Mouse (Mus musculus) ES-Bruce4 (cell line): ENCODE data around the gene Daam1. TPM values are rescaled to one million over a fixed set of nuclear protein-coding genes. Genes with fewer than 3 reads are reported as not detected.
"Not testable (repeated sequence)": the region's sequence is repeated elsewhere in the genome, so short reads cannot be mapped to it uniquely, and the experiment has no call there.

Experiments
- H3K27ac ChIP-seq: 2 replicates; pipeline ENCODE4 v1.5.1; 2012; ENCODE audit warnings: low read length, inconsistent platforms; ENCODE audit not compliant: insufficient read depth
- H3K27me3 ChIP-seq: 2 replicates; pipeline ENCODE4 v1.6.1; 2012; ENCODE audit warnings: mild to moderate bottlenecking, low read length, inconsistent platforms; ENCODE audit not compliant: control insufficient read depth, poor library complexity, insufficient read depth, severe bottlenecking
- H3K36me3 ChIP-seq: 2 replicates; pipeline ENCODE4 v1.6.1; 2012; ENCODE audit warnings: inconsistent platforms, mild to moderate bottlenecking, low read length, moderate library complexity; ENCODE audit not compliant: control insufficient read depth, poor library complexity, insufficient read depth, severe bottlenecking
- H3K4me1 ChIP-seq: one replicate; pipeline ENCODE4 v1.8.1; 2011; ENCODE audit warnings: low read length; ENCODE audit not compliant: control insufficient read depth, insufficient read depth
- H3K4me3 ChIP-seq: 2 replicates; pipeline ENCODE4 v1.5.1; 2011; ENCODE audit warnings: low read depth, mild to moderate bottlenecking, low read length
- H3K9ac ChIP-seq: 2 replicates; pipeline ENCODE4 v1.6.1; 2012; ENCODE audit warnings: low read depth, mild to moderate bottlenecking, inconsistent platforms; ENCODE audit not compliant: poor library complexity, severe bottlenecking
- H3K9me3 ChIP-seq: replicated peaks from 2 replicates; pipeline ENCODE4 v1.6.1; 2012; ENCODE audit warnings: mild to moderate bottlenecking, low read length, inconsistent platforms; ENCODE audit not compliant: control insufficient read depth, poor library complexity, insufficient read depth, severe bottlenecking
- CTCF ChIP-seq: IDR thresholded peaks from one replicate; pipeline ENCODE4 v1.8.1; 2011; ENCODE audit warnings: low read depth, low read length
- EP300 ChIP-seq: IDR thresholded peaks from 2 replicates; pipeline ENCODE4 v1.6.1; 2011; ENCODE audit warnings: low read depth, low read length; ENCODE audit not compliant: insufficient read depth
- POLR2A ChIP-seq: IDR thresholded peaks from one replicate; pipeline ENCODE4 v1.8.1; 2011; ENCODE audit warnings: low read length; ENCODE audit not compliant: insufficient read depth
- polyA plus RNA-seq: library from polyadenylated mRNA; stranded (reverse); fragments of >200 nt; gene quantifications from 2 replicates; pipeline ENCODE4 v1.2.4, GENCODE M21; 2011; ENCODE audit warnings: low read depth; ENCODE audit not compliant: missing spikeins, insufficient read depth, insufficient read length

Daam1 gene
- polyA plus RNA-seq, 1 experiment, result 33.0 TPM

DNA sequence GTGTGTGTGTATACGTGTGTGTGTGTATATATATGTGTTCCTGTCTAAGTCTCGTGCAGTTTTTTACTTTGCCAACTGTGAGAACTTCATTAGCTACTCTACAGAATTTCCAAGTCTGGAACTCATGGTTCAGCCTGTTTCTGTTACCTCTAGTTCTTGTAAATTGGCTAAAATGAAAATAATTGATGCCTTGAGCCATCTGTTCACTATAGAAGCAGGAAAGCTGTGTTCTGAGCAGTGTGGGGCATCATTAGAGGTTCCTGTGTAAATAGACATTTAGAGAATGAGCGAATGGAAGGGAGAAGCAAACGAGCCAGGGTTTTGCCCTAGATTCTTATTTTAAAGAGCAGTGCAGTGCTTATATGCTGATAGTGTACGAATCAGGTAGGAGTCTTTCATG is 14.6 kb downstream of the Daam1 start:
- H3K9me3 ChIP-seq, result no peaks in the 10 kb centered on the region
- H3K27ac ChIP-seq, result no peak overlapping the region
- no peak for TF ChIP-seq CTCF
- no peak for TF ChIP-seq POLR2A
- TF ChIP-seq EP300, result no peak
- H3K4me1 ChIP-seq, result no peaks in the 10 kb centered on the region
- H3K9ac ChIP-seq, result no peak overlapping the region
- no peak overlapping the region for H3K4me3 ChIP-seq
- no peaks in the 10 kb centered on the region for H3K36me3 ChIP-seq
- no peaks in the 10 kb centered on the region for H3K27me3 ChIP-seq

DNA sequence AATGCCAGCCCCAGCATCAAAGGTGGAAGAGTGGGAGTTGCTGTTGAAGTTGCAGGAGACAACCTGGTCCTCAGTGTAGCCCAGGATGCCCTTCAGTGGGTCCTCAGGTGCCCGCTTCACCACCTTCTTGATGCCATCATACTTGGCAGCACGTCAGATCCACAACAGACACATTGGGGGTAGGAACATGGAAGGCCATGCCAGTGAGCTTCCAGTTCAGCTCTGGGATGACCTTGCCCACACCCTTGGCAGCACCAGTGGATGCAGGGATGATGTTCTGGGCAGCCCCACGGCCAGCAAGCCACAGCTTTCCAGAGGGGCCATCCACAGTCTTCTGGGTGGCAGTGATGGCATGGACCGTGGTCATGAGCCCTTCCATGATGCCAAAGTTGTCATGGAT is 15.5 kb downstream of the Daam1 start:
- H3K27me3 ChIP-seq, H3K9me3 ChIP-seq, H3K36me3 ChIP-seq, H3K9ac ChIP-seq, H3K4me1 ChIP-seq, H3K27ac ChIP-seq, H3K4me3 ChIP-seq: not testable (repeated sequence)

DNA sequence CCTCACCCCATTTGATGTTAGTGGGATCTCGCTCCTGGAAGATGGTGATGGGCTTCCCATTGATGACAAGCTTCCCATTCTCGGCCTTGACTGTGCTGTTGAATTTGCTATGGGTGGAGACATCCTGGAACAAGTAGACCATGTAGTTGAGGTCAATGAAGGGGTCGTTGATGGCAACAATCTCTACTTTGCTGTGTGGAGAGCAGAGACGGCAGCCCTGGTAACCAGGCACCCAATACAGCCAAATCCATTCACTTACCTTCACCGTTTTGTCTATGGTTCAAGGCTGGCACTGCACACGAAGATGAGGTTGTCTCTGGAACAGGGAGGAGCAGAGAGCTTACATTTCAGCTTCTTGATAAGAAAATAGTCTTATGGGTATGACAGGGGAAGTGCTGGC is 16.1 kb downstream of the Daam1 start:
- H3K27ac ChIP-seq, H3K9me3 ChIP-seq, H3K36me3 ChIP-seq, H3K4me1 ChIP-seq, H3K4me3 ChIP-seq, H3K27me3 ChIP-seq, H3K9ac ChIP-seq: not testable (repeated sequence)

DNA sequence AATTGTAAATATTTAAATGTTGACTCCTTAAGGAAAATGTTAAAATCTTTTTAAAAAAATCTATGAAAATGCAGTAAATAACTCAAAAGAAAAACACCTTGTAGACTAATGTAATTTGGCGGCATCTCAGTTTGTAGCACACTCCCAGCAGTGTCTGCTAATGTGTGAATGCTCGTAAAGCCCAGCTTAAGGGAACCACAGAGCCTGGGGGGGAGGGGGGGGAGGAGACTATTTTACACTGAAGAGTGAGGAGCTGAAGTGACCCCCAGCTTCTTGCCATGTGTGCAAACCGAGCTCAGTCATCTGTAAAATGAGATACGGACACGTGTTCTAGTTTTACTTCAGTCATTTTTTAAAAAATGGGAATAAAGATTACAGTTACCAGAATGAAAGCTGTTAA is 16.7 kb downstream of the Daam1 start:
- H3K4me1 ChIP-seq, result no peaks in the 10 kb centered on the region
- no peaks in the 10 kb centered on the region for H3K36me3 ChIP-seq
- H3K4me3 ChIP-seq, result no peak overlapping the region
- TF ChIP-seq EP300, result no peak
- no peak for TF ChIP-seq POLR2A
- TF ChIP-seq CTCF, result no peak
- no peak overlapping the region for H3K27ac ChIP-seq
- no peak overlapping the region for H3K9ac ChIP-seq
- H3K9me3 ChIP-seq, result no peaks in the 10 kb centered on the region
- H3K27me3 ChIP-seq, result no peaks in the 10 kb centered on the region

DNA sequence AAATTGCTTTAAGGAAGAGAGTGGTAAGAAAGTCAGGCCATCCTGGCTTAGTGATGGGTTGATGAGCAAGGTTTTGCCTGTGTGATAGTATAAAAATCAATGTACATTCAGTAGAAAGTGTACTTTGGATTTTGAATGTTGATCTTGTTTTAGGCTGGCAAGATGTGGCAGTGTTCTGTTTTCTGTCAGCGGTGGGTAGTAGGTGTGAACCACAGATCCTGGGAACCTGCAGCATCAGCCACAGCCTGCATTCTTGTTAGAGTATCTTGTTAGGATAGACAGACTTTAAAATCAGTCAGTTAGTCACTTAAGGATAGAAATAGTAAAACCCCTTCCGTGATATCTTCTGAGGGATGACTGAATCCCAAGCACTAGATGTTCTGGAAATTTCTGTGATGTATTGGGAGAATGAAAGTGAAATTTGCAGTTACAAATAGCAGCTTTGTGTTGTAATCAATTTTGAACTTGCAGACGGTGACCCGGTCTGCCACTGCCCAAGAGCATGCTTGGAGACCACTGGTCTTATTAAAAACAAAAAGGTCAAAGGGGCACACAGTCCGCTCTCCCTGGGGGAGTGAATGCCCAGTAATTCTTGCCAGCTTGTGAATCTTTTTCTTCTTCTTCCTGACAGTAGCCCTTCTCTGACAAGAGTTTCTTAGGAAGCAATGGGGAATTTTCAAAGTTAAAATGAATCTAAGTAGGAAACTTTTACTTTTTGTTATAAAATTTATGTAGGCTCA is 17.3 kb downstream of the Daam1 start:
- Histone ChIP-seq H3K4me3 (no peak overlapping the region), H3K27ac (no peak overlapping the region), H3K9ac (no peak overlapping the region), H3K27me3 (no peaks in the 10 kb centered on the region), H3K9me3 (no peaks in the 10 kb centered on the region), H3K36me3 (no peaks in the 10 kb centered on the region), H3K4me1 (no peaks in the 10 kb centered on the region)
- no peak for TF ChIP-seq CTCF
- no peak for TF ChIP-seq POLR2A
- TF ChIP-seq EP300, result no peak

DNA sequence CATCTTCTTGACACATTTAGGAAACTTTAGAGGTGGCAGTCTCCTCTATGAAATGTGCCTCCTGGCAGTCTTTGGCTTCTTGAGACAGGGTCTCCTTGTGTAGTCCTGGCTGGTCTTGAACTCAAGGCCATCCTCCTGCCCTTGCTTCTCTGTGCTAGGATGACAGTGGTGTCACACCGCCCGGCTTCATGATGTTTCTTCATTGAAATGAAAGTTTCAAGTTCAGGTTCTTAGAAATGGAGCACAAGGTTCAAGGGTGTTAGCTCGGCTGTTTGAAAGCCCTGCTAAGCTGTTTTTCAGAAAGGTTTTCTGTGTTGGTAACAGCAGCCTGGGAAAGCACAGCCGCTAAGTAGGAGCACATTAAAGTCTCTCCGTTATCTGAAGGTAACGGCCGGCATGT is 18.2 kb downstream of the Daam1 start:
- H3K4me1 ChIP-seq, result no peaks in the 10 kb centered on the region
- H3K27ac ChIP-seq, result no peak overlapping the region
- H3K9ac ChIP-seq, result no peak overlapping the region
- H3K36me3 ChIP-seq, result no peaks in the 10 kb centered on the region
- H3K4me3 ChIP-seq, result no peak overlapping the region
- no peaks in the 10 kb centered on the region for H3K27me3 ChIP-seq
- no peaks in the 10 kb centered on the region for H3K9me3 ChIP-seq
- no peak for TF ChIP-seq POLR2A
- no peak for TF ChIP-seq CTCF
- TF ChIP-seq EP300, result no peak

DNA sequence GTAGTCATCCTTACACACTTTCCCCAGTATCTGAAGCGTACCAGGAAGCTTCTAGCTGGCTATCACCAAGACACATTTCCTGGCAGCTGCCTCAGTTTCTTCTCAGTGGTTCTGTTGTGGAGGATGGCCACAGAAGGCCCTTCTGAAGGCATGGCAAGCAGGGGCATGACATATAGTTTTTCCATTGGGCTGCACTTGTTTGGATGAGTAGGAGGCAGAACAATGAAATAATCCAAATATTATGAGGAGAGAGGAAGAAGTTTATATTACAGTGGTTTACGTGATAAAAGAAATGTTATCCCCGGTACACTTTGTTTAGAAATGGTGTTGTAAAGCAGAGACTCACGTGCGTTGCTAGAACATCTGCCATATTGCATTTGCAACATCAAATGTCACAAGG is 19.3 kb downstream of the Daam1 start:
- peaks cover 2% of the 10 kb centered on the region for H3K4me1 ChIP-seq
- TF ChIP-seq POLR2A, result no peak
- TF ChIP-seq CTCF, result no peak
- no peak for TF ChIP-seq EP300
- no peaks in the 10 kb centered on the region for H3K27me3 ChIP-seq
- H3K9me3 ChIP-seq, result no peaks in the 10 kb centered on the region
- H3K36me3 ChIP-seq, result no peaks in the 10 kb centered on the region
- H3K27ac ChIP-seq, result no peak overlapping the region
- H3K4me3 ChIP-seq, result no peak overlapping the region
- H3K9ac ChIP-seq, result no peak overlapping the region
